Mouse (Mus musculus) forebrain, embryonic 13.5 days (tissue): ENCODE results near the gene Gm4779. TPM values are rescaled to one million over a fixed set of nuclear protein-coding genes. Genes with fewer than 3 reads are reported as not detected.
A peak's percentile ranks its signal among the peaks of the same experiment; 100 is the strongest.

Experiments used
- ATAC-seq: fragments of 200-750 bp; cut with Nextera tagmentation; 2 replicates; pipeline ENCODE4 v1.8.0; 2017
- H3K27ac ChIP-seq: fragments of 300-500 bp; sonication (generic); 2 replicates; pipeline ENCODE4 v1.5.1; 2015; ENCODE audit warnings: inconsistent platforms, mild to moderate bottlenecking, moderate library complexity
- H3K27me3 ChIP-seq: fragments of 300-500 bp; sonication (generic); 2 replicates; pipeline ENCODE4 v1.6.1; 2015; ENCODE audit warnings: mild to moderate bottlenecking, inconsistent platforms
- H3K36me3 ChIP-seq: fragments of 300-500 bp; sonication (generic); 2 replicates; pipeline ENCODE4 v1.6.1; 2015; ENCODE audit warnings: mild to moderate bottlenecking, inconsistent platforms; ENCODE audit not compliant: poor library complexity, severe bottlenecking
- H3K4me1 ChIP-seq: fragments of 300-500 bp; sonication (generic); 2 replicates; pipeline ENCODE4 v1.6.1; 2015; ENCODE audit warnings: inconsistent platforms
- H3K4me2 ChIP-seq: fragments of 300-500 bp; sonication (generic); 2 replicates; pipeline ENCODE4 v1.6.1; 2015; ENCODE audit warnings: inconsistent platforms, mild to moderate bottlenecking, moderate library complexity
- H3K4me3 ChIP-seq: fragments of 300-500 bp; sonication (generic); 2 replicates; pipeline ENCODE4 v1.5.1; 2015; ENCODE audit warnings: mild to moderate bottlenecking, inconsistent platforms
- H3K9ac ChIP-seq: fragments of 300-500 bp; sonication (generic); 2 replicates; pipeline ENCODE4 v1.6.1; 2015; ENCODE audit warnings: mild to moderate bottlenecking, inconsistent platforms
- H3K9me3 ChIP-seq: fragments of 300-500 bp; sonication (generic); replicated peaks from 2 replicates; pipeline ENCODE4 v1.6.1; 2016; ENCODE audit warnings: inconsistent platforms
- WGBS: fragments of 180-500 bp; shearing (Covaris S2); methylation state at CpG from one replicate; pipeline ENCODE4 v1.1.7; 2015; 5-methylcytosine and 5-hydroxymethylcytosine counted together
- polyA plus RNA-seq: library from polyadenylated mRNA; unstranded; fragments of >200 nt; fragmentation: Nextera tagmentation; extraction: Ambion mirVana; gene quantifications from 2 replicates; pipeline ENCODE4 v1.2.1, GENCODE M21; 2015

The Gm4779 gene
- polyA plus RNA-seq, 1 experiment from 2014 or later = not detected

- ATAC-seq = no peak
- 35% methylated on average over 4 of the region's 4 CpGs for WGBS
These were observed 44.1 kb downstream of the Gm4779 start for GRCm38 (mm10) chrX:101750144-101750543.

DNA sequence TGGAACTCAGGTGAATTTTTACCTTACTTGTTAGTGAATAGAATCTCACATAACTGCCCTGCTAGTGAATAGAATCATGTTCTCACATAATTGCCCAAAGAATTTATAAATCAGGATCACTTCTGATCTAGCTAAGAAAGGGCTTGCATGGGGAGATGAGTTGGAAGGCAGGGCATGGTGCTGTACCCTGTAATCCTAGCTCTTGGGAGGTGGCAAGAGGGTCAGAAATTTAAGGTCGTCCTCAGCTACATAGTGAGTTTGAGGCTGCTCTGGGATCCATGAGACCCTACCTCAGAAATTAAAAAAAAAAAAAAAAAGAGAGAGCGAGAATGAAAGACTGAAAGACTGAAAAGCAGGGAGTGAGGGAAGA lies 53.2 kb downstream of the Gm4779 start:
- H3K4me3 ChIP-seq = no peak overlapping the region
- peaks cover 17% of the 10 kb centered on the region; the same call in 1 of the 2 replicates for H3K27me3 ChIP-seq
- H3K4me2 ChIP-seq = no peak overlapping the region
- peak overlapping the region; percentile 72 for H3K27ac ChIP-seq
- no peaks in the 10 kb centered on the region for H3K36me3 ChIP-seq
- ATAC-seq = peak; percentile 50; the same call in 1 of the 2 replicates
- no peaks in the 10 kb centered on the region for H3K9me3 ChIP-seq
- no peak overlapping the region for H3K9ac ChIP-seq
- 0 out of 2 replicates have a peak, but pooled peaks cover 3% of the 10 kb centered on the region for H3K4me1 ChIP-seq
- WGBS = 77% methylated on average over 2 of the region's 2 CpGs

More at GRCm38 (mm10) chrX:101750144-101750543, 44.1 kb downstream of the Gm4779 start:
- no peak overlapping the region for H3K9ac ChIP-seq
- H3K4me3 ChIP-seq = no peak overlapping the region
- no peaks in the 10 kb centered on the region for H3K4me1 ChIP-seq
- no peak overlapping the region for H3K27ac ChIP-seq
- no peaks in the 10 kb centered on the region for H3K9me3 ChIP-seq
- H3K4me2 ChIP-seq = no peak overlapping the region
- no peaks in the 10 kb centered on the region for H3K36me3 ChIP-seq
- H3K27me3 ChIP-seq = peaks cover 10% of the 10 kb centered on the region; the same call in 1 of the 2 replicates

DNA sequence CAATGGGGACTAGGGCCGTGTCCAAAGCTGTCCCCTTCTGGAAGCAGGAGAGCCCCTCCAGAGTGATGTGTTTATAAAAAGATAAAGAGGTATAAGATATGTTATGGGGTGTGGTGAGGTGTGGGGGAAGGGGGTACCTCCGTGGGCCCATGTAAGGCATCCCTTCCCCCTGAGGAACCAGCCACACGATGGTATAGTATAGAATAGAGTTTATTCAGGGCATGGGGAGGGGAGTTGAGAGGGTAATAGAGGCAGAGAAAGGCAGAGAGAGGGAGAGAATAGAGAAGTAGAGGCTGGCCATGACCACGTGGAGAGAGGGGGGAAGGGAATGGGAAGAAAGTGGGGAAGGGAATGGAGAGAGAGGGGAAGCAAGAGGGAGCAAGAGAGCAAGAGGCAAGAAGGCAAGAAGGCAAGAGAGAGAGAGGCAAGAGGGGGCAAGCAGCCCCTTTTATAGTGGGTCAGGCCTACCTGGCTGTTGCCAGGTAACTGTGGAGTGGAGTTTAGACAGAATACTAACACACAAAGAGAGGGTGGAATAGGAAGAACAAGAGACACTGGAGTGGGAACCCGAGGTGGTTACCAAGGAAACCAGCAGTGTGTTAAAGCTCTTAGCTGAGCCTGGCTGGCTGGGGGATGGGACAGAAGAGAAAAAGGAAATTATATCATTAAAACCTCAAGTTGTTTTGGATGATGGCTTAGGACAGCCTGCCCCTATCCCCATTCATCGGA lies 53.7 kb downstream of the Gm4779 start:
- 46% methylated on average over 6 of the region's 6 CpGs for WGBS

More for the DNA sequence above, 53.7 kb downstream of the Gm4779 start:
- peaks cover 17% of the 10 kb centered on the region; the same call in 1 of the 2 replicates for H3K27me3 ChIP-seq
- H3K4me2 ChIP-seq = no peak overlapping the region
- H3K9me3 ChIP-seq = no peaks in the 10 kb centered on the region
- peak; percentile 94 for ATAC-seq
- H3K4me3 ChIP-seq = no peak overlapping the region
- no peak overlapping the region for H3K9ac ChIP-seq
- H3K36me3 ChIP-seq = no peaks in the 10 kb centered on the region
- peak overlapping the region; percentile 72 for H3K27ac ChIP-seq
- H3K4me1 ChIP-seq = 0 out of 2 replicates have a peak, but pooled peaks cover 3% of the 10 kb centered on the region

Other genes starting within 250 kb of the Gm4779 start
- 182 and 193 TPM in 2 replicates for gene Ogt, start 154.4 kb downstream of the Gm4779 start, polyA plus RNA-seq
- gene Cxcr3, start 60.2 kb downstream of the Gm4779 start, polyA plus RNA-seq = 0.10 and 0.13 TPM in 2 replicates
- gene 8030474K03Rik, start 233 bp upstream of the Gm4779 start, polyA plus RNA-seq = not detected in 2 replicates
- 6.2 and 7.0 TPM in 2 replicates for gene Nhsl2, start 55.0 kb upstream of the Gm4779 start, polyA plus RNA-seq